Mouse (Mus musculus) spleen, adult 18-20 months (tissue): Measurements from ENCODE around the gene Gja1.

Experiments used
- DNase-seq, 2 experiments: peaks; one replicate each; pipeline ENCODE4 v3.0.0; 2022; ENCODE audit warnings: mixed read lengths in 2 of 2

Gene Gja1

GRCm38 (mm10) chr10:56422518-56422917 is 45.4 kb downstream of the Gja1 start:
- no peak for DNase-seq

DNA sequence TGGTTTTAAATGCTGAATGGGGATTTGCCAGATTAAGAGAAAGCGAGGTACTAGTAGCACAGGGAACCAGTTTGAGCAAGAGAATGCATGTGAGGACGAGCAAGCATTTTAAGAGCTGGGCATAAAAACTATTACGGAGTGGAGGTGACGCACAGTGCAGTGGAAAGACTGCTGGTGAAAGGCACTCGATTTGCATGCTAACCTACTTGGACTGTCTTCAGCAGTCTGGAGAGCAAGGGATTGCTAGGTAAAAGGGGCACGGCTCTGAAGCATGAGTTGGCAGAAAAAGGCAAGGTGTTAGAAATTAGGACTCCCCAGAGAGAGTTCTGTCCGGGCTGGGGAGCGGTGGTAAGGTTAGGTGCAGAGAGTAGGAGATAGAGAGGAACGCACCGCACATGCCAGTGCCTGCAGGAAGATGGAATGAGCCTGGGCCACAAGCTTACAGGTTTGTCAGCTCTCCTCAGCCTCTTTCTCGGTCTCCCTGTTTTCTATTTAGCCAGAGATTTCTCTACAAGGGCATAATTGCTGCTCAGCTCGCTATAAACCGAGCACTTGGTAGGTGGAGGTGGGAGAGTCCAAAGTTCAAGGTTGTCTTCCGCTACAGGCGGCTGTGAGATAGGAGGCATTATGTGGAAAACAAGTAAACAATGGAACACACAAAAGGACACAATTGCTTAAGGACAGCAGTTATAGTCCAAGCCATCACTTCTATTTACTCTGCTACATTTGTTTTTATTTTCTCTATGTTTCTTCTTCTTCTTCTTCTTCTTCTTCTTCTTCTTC is 48.1 kb downstream of the Gja1 start:
- DNase-seq, result no peak

DNA sequence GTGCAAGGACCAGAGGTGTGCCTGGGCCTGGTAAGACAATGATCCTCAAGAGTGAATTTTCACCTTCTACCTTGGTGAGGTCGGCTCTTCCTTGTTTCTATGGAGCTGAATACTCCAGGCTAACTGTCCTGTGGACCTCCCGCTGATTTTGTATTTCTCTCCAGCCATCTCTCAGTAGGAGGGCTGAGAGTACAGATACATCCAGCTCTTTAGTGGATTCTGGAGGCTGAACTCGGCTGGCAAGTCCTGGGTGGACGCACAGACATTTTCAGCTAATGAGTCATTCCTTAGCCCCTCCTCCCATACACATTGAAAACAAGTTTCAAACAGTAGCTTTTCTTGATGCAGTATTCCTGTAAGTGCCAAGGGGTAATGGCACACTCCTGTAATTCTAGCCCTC is 49.2 kb downstream of the Gja1 start:
- no peak for DNase-seq

DNA sequence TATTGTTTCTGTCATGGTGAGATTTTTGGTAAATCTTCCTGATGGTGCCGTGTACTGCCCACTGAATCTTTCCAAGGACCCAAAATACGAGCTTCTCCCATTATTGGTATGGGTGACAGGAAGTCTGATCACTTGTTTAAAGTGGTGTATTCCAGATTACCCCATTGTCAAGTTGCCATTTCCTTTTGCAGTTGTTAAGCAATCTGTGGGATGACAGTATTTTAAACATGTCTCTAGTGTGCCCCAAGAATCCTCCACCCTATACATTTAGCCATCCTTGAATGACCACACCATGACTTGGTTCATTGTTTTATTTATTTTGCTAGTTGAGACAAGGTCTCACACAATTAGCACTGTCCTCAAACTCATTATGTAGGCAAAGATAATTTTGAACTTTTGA is 50.3 kb downstream of the Gja1 start:
- DNase-seq, result no peak

DNA sequence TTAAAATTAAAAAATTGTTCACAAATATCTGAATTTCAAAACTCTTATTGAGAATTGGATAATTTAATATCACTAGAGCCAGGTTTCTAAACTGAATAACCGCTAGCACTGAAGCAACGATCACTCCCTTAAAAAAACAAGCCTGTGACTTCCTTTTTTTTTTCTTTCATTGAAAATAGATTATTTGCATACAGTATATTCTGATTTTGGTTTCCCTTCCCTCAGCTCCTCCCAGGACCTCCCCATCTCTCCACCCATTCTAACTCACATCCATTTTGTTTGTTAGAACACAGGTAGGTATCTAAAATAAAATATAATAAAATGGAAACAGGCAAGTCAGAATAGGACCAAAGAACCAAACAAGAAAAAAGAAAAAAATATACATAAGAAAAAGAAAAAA is 50.7 kb downstream of the Gja1 start:
- DNase-seq, result no peak

GRCm38 (mm10) chr10:56429011-56429410 is 51.9 kb downstream of the Gja1 start:
- no peak for DNase-seq

DNA sequence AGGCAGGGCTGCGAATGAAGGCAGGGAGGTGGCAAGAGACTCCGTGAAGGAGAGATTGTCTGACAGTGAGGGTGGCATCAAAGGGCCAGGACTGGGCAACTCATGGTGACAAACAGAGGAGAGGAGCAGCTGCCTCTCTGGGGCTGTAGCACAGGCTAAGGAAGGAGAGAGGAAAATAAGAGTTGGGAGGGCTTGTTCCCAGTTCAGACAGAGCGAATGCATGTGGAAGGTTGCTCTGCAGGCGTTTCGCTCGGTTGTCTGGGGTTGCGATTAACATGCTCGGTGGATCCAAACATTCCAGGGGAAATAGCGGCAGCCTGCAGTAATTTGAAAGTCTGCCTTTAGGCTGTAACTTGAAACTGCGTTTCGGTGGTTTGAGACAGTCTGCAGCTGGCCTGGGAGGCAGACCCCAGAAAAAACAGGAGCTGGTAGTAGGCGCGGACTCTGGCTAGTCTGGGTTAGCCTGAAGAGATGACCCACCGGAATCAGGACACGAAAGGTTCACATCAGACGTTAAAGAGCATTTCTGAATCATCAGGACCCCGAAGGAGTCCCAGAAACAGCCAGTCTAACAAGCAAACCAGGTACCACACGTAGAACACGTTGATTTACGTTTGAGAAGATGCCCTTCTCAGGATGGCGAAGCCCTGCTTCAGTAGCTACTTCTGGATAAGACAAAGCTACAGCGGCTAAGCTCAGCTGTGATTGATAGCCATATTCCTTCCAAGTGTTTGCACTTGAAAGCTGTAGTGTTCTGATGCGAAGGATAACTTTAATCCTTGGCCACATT is 54.7 kb downstream of the Gja1 start:
- DNase-seq, result no peak

DNA sequence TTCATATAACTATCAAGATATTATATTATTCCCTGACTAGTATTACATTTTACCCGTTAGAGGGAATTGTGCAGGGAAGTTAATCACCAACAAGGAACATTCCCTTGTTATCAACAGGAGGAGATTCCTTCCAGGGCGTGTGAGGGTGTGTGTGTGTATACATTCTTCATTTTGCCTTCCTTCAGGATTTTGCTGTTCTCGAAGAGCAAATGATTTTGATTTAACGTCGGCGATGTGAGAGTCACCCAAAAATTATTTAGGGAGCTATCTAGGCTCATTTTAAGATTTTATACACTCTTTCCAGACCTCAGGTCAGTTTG is 55.2 kb downstream of the Gja1 start:
- DNase-seq, result no peak

GRCm38 (mm10) chr10:56437290-56437689 is 60.2 kb downstream of the Gja1 start:
- DNase-seq, result no peak

DNA sequence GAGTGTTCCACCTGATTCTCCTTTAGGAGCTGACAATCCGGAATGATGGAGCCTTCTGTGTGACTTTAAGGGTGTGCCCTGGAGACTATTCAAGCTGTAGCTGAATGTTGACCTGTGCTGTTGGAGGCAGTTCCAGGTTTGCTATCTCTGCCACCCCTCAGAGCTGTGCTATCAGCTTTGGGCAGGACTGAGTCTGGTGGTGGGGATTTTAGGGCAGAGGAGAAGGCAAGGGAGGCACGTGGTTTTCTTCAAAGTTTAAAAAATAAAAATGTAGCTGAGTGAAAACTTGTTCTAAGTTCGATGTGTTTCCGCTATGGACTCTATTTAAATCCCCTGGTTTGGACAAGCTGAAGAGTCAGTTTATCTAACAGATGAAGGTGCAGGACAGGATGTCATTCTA is 62.5 kb downstream of the Gja1 start:
- no peak for DNase-seq

- DNase-seq, result no peak
These were observed 67.3 kb downstream of the Gja1 start for GRCm38 (mm10) chr10:56444457-56444856.

DNA sequence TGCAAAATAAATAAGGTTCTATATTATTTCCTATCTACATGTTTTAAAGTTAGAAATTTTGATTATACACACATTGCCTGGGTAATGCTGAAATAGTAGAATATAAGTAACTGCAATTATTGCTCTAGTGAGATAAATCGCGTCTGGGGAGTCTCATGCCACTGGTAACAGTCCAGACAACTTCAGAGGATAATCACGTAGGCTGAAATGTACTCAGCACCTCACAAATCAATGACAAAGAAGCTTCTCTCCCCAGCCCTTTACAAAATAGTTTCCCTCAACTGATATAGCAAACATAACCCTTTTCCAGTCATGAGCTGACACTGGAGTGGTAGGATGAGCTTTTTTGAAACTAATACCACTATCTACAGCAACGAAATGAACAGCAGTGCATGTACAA is 71.9 kb downstream of the Gja1 start:
- no peak for DNase-seq
